Mouse (Mus musculus) lung, postnatal 4 days (tissue): ENCODE results near the gene Cbx1.

Source experiments
- DNase-seq, 2 experiments: peaks; one replicate each; pipeline ENCODE4 v3.0.0; 2021

Gene Cbx1

GRCm38 (mm10) chr11:96788871-96789795 lies at the start of gene Cbx1:
Gene Cbx1 (plus strand): TSS chr11:96789127.
- peak; percentile 93 to 95 for DNase-seq

- no peak for DNase-seq
Measured at GRCm38 (mm10) chr11:96740796-96741195, 48.1 kb upstream of the Cbx1 start.

GRCm38 (mm10) chr11:96741995-96742394 lies 46.9 kb upstream of the Cbx1 start:
- DNase-seq, result no peak

- no peak for DNase-seq
Measured at GRCm38 (mm10) chr11:96743000-96743399, 45.9 kb upstream of the Cbx1 start.

- DNase-seq, result no peak
Measured at GRCm38 (mm10) chr11:96743891-96744290, 45.0 kb upstream of the Cbx1 start.

GRCm38 (mm10) chr11:96746648-96747047 lies 42.3 kb upstream of the Cbx1 start:
- no peak for DNase-seq

GRCm38 (mm10) chr11:96747555-96747954 lies 41.4 kb upstream of the Cbx1 start:
- DNase-seq, result no peak

- no peak for DNase-seq
Measured at GRCm38 (mm10) chr11:96755298-96755697, 33.6 kb upstream of the Cbx1 start.

GRCm38 (mm10) chr11:96757421-96757820 lies 31.5 kb upstream of the Cbx1 start:
- DNase-seq, result no peak

- no peak for DNase-seq
Measured at GRCm38 (mm10) chr11:96758402-96758801, 30.5 kb upstream of the Cbx1 start.

GRCm38 (mm10) chr11:96760042-96760441 lies 28.9 kb upstream of the Cbx1 start:
- DNase-seq, result peak in 1 of 2 experiments; percentile 68

GRCm38 (mm10) chr11:96761984-96762383 lies 26.9 kb upstream of the Cbx1 start:
- no peak for DNase-seq

- peak; percentile 38 to 53 for DNase-seq
Measured at GRCm38 (mm10) chr11:96762742-96763470, 26.0 kb upstream of the Cbx1 start.

GRCm38 (mm10) chr11:96764511-96765350 lies 24.2 kb upstream of the Cbx1 start:
- no peak for DNase-seq

- peak; percentile 55 to 60 for DNase-seq
Measured at GRCm38 (mm10) chr11:96765645-96766044, 23.3 kb upstream of the Cbx1 start.

- no peak for DNase-seq
Measured at GRCm38 (mm10) chr11:96766555-96766954, 22.4 kb upstream of the Cbx1 start.

GRCm38 (mm10) chr11:96767096-96767495 lies 21.8 kb upstream of the Cbx1 start:
- DNase-seq, result no peak

- DNase-seq, result peak; percentile 57 to 75
Measured at GRCm38 (mm10) chr11:96768240-96768639, 20.7 kb upstream of the Cbx1 start.

- no peak for DNase-seq
Measured at GRCm38 (mm10) chr11:96771274-96771975, 17.5 kb upstream of the Cbx1 start.

- DNase-seq, result no peak
Measured at GRCm38 (mm10) chr11:96772413-96772812, 16.5 kb upstream of the Cbx1 start.

- DNase-seq, result no peak
Measured at GRCm38 (mm10) chr11:96774536-96774935, 14.4 kb upstream of the Cbx1 start.

GRCm38 (mm10) chr11:96775063-96775462 lies 13.9 kb upstream of the Cbx1 start:
- no peak for DNase-seq
